Mouse (Mus musculus) G1E (cell line): ENCODE data around the gene Rps27a. TPM values are rescaled to one million over a fixed set of nuclear protein-coding genes. Genes with fewer than 3 reads are reported as not detected.
A peak's percentile ranks its signal among the peaks of the same experiment; 100 is the strongest.

Experiments
- ATAC-seq: 2 replicates; pipeline ENCODE4 v1.8.0; 2016; ENCODE audit warnings: mild to moderate bottlenecking; ENCODE audit not compliant: insufficient number of reproducible peaks, poor library complexity, low FRiP score, severe bottlenecking; ENCODE audit errors: extremely low read depth
- DNase-seq: peaks from one replicate; pipeline ENCODE4 v3.0.0; 2012; ENCODE audit warnings: low spot score
- H3K27me3 ChIP-seq: 2 replicates; pipeline ENCODE4 v1.6.1; 2012; ENCODE audit warnings: mild to moderate bottlenecking, low read length, inconsistent platforms; ENCODE audit not compliant: insufficient read depth
- H3K36me3 ChIP-seq: replicated peaks from 2 replicates; pipeline ENCODE3; 2012; ENCODE audit warnings: mild to moderate bottlenecking, inconsistent platforms
- H3K4me1 ChIP-seq: 2 replicates; pipeline ENCODE4 v1.6.1; 2012; ENCODE audit warnings: low read depth, low read length, inconsistent platforms, mixed read lengths; ENCODE audit not compliant: insufficient read depth
- H3K4me3 ChIP-seq: 2 replicates; pipeline ENCODE4 v1.5.1; 2012; ENCODE audit warnings: low read depth, mild to moderate bottlenecking, inconsistent platforms, low read length, moderate library complexity, mixed read lengths
- H3K9me3 ChIP-seq: replicated peaks from 2 replicates; pipeline ENCODE4 v1.6.1; 2012; ENCODE audit warnings: inconsistent platforms
- CTCF ChIP-seq: IDR thresholded peaks from 2 replicates; pipeline ENCODE4 v1.5.1; 2012; ENCODE audit warnings: low read depth, low read length, inconsistent platforms, mixed read lengths
- GATA1 ChIP-seq: IDR thresholded peaks from 2 replicates; pipeline ENCODE4 v1.6.1; 2012; ENCODE audit warnings: borderline replicate concordance, low read length, inconsistent platforms, mixed read lengths
- GATA2 ChIP-seq: IDR thresholded peaks from 2 replicates; pipeline ENCODE4 v1.6.1; 2012; ENCODE audit warnings: low read depth, low read length, inconsistent platforms, borderline replicate concordance
- POLR2AphosphoS5 ChIP-seq: IDR thresholded peaks from 2 replicates; pipeline ENCODE4 v1.6.1; 2012; ENCODE audit warnings: low read depth, low read length, inconsistent platforms; ENCODE audit not compliant: insufficient replicate concordance
- TAL1 ChIP-seq: conservative IDR thresholded peaks from 2 replicates; pipeline ENCODE4 v1.6.1; 2012; ENCODE audit warnings: low read depth, low read length, inconsistent platforms, mixed read lengths
- polyA plus RNA-seq: library from polyadenylated mRNA; stranded (reverse); fragments of >175 nt; gene quantifications from 2 replicates; pipeline ENCODE4 v1.2.3, GENCODE M21; 2012
- total RNA-seq, 2 experiments: library from RNA; stranded (forward) in 1 of 2; stranded (reverse) in 1 of 2; fragments of 200-1000 nt in 1 of 2; fragments of >200 nt in 1 of 2; fragmentation: Nextera tagmentation in 1 of 2; gene quantifications; 2 replicates each; pipeline ENCODE4 v1.2.3; 2014 to 2017

Gene Rps27a
- total RNA-seq (2014; fragmentation: Nextera tagmentation) (927 and 1,016 TPM in 2 replicates), total RNA-seq (2017) (861 and 868 TPM in 2 replicates), polyA plus RNA-seq (115 and 138 TPM in 2 replicates)

DNA sequence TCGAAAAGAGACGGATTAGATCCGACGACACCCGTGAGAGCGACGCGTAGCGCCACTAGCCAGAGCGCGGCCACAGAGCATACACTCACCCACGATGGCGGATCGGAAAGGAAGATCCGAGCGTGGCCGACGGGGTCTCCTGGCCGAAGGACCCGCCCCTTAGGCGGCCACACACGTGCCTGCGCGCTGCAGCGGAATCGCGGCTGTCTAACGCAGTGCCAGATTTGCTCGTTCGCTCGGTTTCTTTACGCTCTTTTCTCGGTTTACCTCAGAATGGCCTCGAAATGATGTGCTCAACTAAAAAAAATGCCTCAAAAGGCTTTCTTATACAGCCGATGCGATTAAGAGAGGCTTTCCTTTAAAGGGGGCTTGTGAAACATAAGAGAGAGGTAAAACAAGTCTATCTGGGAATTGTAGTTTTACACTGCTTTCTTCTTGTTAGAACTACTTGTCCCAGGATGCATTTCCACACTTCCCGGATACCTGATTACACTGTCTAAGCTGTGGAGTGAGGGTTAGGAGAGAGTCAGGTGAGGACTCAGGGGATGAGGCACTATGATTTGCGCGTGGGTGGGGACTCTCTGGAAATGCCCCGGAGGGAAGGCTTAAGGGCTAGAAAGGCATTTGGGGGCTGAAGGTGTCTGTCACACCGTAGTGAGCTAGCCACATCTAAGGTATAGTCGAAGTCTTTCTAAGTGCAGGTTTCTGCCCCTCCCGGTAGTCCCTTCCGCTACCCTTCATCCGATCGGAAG is at the start of gene Rps27a, which contains the start of gene Clhc1:
Rps27a (minus strand) TSS at position 358 of the 752 bp plus-strand sequence.
Clhc1 (plus strand) TSS at position 199 of the 752 bp plus-strand sequence.
- ATAC-seq (peak; percentile 87), DNase-seq (peak; percentile 78)
- Histone ChIP-seq H3K27me3 (no peaks in the 10 kb centered on the region), H3K9me3 (no peaks in the 10 kb centered on the region), H3K4me3 (peak within 1 kb of the TSS; percentile 74), H3K36me3 (peaks cover 31% of the 10 kb centered on the region), H3K4me1 (peaks cover 27% of the 10 kb centered on the region)
- TF ChIP-seq GATA1: no peak
- TF ChIP-seq TAL1: no peak
- no peak for TF ChIP-seq CTCF
- 0 out of 2 replicates have a peak, but pooled peaks have one; percentile 48 for TF ChIP-seq POLR2AphosphoS5
- TF ChIP-seq GATA2: no peak

DNA sequence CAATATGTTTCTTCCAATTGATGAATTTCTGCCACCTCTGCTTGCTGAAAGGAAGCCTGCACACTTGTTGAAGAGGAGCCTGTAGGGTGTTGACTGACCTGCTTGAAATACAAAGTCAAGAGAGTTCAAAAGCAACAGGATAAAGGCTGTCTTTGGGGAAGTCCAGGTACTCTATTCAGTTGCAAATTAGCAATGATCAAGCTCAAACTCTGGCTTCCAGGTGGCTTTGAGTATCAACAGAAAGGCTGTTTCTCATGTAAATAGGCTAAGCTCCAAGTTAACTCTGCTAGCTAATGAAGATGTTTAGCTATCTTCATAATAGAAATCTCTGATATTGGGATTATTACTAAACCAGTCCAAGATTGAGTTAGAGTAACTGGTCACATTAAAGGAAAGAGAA is 49.2 kb upstream of the Rps27a start:
- H3K27me3 ChIP-seq: no peaks in the 10 kb centered on the region
- H3K9me3 ChIP-seq: no peaks in the 10 kb centered on the region
- H3K4me3 ChIP-seq: no peak overlapping the region
- TF ChIP-seq POLR2AphosphoS5 (no peak), GATA2 (no peak), CTCF (no peak), TAL1 (no peak)
- DNase-seq (no peak), ATAC-seq (no peak)
- no peaks in the 10 kb centered on the region for H3K4me1 ChIP-seq
- H3K36me3 ChIP-seq: no peaks in the 10 kb centered on the region

DNA sequence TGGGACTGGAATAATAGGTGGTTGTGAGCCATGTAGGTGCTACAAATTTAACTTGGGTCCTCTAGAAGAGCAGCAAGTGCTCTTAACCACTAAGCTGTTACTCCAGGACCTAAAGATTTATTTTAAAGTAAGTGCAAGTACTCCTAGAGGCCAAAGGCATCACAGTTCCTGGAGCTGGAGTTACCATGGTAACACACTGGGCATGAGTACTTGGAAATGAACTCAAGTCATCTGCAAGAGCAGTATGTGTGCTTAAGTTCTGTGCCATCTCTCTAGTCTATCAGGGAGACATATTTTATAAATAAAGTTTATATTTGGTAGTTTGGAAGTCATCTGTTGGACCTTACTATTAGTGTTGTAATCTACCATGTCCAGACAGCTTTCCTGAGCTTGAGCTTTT is 47.3 kb upstream of the Rps27a start:
- TF ChIP-seq GATA2 (no peak), GATA1 (no peak), CTCF (no peak), POLR2AphosphoS5 (no peak), TAL1 (no peak)
- DNase-seq (no peak), ATAC-seq (no peak)
- H3K36me3 ChIP-seq: no peaks in the 10 kb centered on the region
- no peaks in the 10 kb centered on the region for H3K4me1 ChIP-seq
- H3K4me3 ChIP-seq: no peak overlapping the region
- H3K9me3 ChIP-seq: no peaks in the 10 kb centered on the region
- no peaks in the 10 kb centered on the region for H3K27me3 ChIP-seq

DNA sequence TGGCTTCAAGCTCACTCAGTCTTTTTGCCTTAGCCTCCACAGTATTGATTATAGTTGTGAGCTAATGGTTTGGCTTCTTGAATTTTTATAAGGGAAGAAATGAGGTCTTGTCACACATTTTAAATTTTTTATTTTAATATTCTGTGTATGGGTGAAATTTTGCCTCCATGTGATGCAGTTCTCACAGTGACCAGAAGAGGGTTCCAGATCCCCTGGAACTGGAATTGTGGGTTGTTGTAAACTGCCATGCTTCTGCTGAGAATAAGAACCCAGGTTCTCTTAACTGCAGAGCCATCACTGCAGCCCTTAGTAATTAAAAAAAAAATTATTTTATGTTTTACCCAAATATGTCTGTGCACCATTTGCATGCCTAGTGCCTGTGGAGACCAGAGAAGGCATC is 31.7 kb upstream of the Rps27a start:
- H3K4me3 ChIP-seq: no peak overlapping the region
- no peaks in the 10 kb centered on the region for H3K36me3 ChIP-seq
- no peaks in the 10 kb centered on the region for H3K4me1 ChIP-seq
- H3K9me3 ChIP-seq: no peaks in the 10 kb centered on the region
- TF ChIP-seq GATA2 (no peak), CTCF (0 out of 2 replicates have a peak, but pooled peaks have one; percentile 17)
- DNase-seq (no peak), ATAC-seq (no peak)
- H3K27me3 ChIP-seq: peaks cover 3% of the 10 kb centered on the region; the same call in 1 of the 2 replicates

DNA sequence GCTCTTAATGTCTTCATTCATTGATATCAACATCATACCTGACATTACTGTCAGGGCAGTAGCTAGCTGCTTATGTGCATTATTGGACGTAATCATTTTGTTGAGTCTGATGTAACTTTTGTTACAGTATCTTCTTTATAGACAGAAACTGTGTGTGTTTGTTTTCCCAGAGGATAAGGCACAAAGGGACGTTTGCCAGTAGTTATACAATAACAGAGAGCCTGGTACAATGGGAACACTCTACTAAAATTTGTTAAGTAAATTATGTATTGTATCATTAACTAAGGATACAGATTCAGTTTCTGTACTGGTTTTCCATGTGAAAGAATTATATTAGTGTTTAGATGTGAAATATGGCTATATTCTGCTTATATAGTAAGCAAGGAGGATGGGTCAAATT is 24.7 kb upstream of the Rps27a start:
- Histone ChIP-seq H3K36me3 (no peaks in the 10 kb centered on the region), H3K9me3 (no peaks in the 10 kb centered on the region), H3K4me3 (no peak overlapping the region), H3K4me1 (no peaks in the 10 kb centered on the region), H3K27me3 (peaks cover 3% of the 10 kb centered on the region; the same call in 1 of the 2 replicates)
- ATAC-seq (no peak), DNase-seq (no peak)
- no peak for TF ChIP-seq POLR2AphosphoS5
- no peak for TF ChIP-seq CTCF
- no peak for TF ChIP-seq GATA2
- TF ChIP-seq GATA1: no peak
- TF ChIP-seq TAL1: no peak

DNA sequence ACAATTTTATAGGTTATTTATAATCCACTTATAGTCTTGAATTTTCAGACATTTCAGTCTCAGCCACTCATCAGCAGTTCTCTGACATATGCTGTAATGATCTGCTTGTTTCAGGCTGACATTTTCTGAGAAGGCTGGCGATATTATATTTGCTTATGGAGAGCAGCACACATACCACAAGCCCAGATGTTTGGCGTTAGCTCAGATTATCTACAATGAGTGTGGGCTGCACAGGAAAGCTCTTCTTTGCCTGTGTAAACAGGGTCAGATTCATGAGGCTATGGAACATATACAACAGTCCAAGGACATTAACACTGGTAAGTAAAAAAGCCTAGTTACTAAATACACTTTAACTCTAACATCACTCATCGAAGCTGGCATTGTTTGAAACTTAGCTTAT is 23.6 kb upstream of the Rps27a start:
- Histone ChIP-seq H3K27me3 (peaks cover 3% of the 10 kb centered on the region; the same call in 1 of the 2 replicates), H3K36me3 (no peaks in the 10 kb centered on the region), H3K4me1 (no peaks in the 10 kb centered on the region), H3K9me3 (no peaks in the 10 kb centered on the region), H3K4me3 (no peak overlapping the region)
- ATAC-seq (no peak), DNase-seq (no peak)
- TF ChIP-seq POLR2AphosphoS5 (no peak), TAL1 (no peak), GATA2 (no peak), CTCF (no peak), GATA1 (no peak)
